Mouse (Mus musculus): ENCODE results near the gene Hist1h2ad. TPM values are rescaled to one million over a fixed set of nuclear protein-coding genes. Genes with fewer than 3 reads are reported as not detected.
A peak's percentile ranks its signal among the peaks of the same experiment; 100 is the strongest.
"Not testable (repeated sequence)": the region's sequence is repeated elsewhere in the genome, so short reads cannot be mapped to it uniquely, and the experiment has no call there.

Hist1h2ad gene
- polyA plus RNA-seq, 1 experiment from 2014 or later, result 2.9 TPM

- H3K27me3 ChIP-seq (ENCODE audit: control insufficient read depth, insufficient read depth, low read length), result no peaks in the 10 kb centered on the region
- peak overlapping the region; percentile 98 for H3K27ac ChIP-seq (ENCODE audit: low read depth, low read length)
- H3K4me1 ChIP-seq (ENCODE audit: control insufficient read depth, insufficient read depth, low read length), result peaks cover 12% of the 10 kb centered on the region
- peak overlapping the region; percentile 63 for H3K9ac ChIP-seq (ENCODE audit: low read depth, low read length)
- H3K4me3 ChIP-seq (ENCODE audit: low read length), result peak overlapping the region; percentile 33; the same call in 1 of the 2 replicates
- H3K9me3 ChIP-seq (ENCODE audit: control insufficient read depth, low read length), result no peaks in the 10 kb centered on the region
- H3K4me2 ChIP-seq (replicated peaks; ENCODE audit: low read depth, low read length), result peak overlapping the region; percentile 59
- H3K36me3 ChIP-seq (ENCODE audit: control insufficient read depth, insufficient read depth, low read length), result no peaks in the 10 kb centered on the region
- 3% methylated on average over 1 of the region's 1 CpGs for WGBS
- no peak for ATAC-seq (ENCODE audit: low FRiP score, low TSS enrichment)
Measured at GRCm38 (mm10) chr13:23586940-23587225, 12.7 kb downstream of the Hist1h2ad start.

GRCm38 (mm10) chr13:23591206-23591605 lies 17.0 kb downstream of the Hist1h2ad start:
- Histone ChIP-seq H3K4me1 (ENCODE audit: control insufficient read depth, insufficient read depth, low read length) (no peaks in the 10 kb centered on the region), H3K27ac (ENCODE audit: low read depth, low read length) (no peak overlapping the region), H3K36me3 (ENCODE audit: control insufficient read depth, insufficient read depth, low read length) (no peaks in the 10 kb centered on the region), H3K27me3 (ENCODE audit: control insufficient read depth, insufficient read depth, low read length) (no peaks in the 10 kb centered on the region), H3K9me3 (ENCODE audit: control insufficient read depth, low read length) (no peaks in the 10 kb centered on the region), H3K9ac (ENCODE audit: low read depth, low read length) (no peak overlapping the region), H3K4me2 (replicated peaks; ENCODE audit: low read depth, low read length) (no peak overlapping the region), H3K4me3 (ENCODE audit: low read length) (no peak overlapping the region)
- WGBS, result 98% methylated on average over 7 of the region's 7 CpGs
- ATAC-seq (ENCODE audit: low FRiP score, low TSS enrichment), result no peak

DNA sequence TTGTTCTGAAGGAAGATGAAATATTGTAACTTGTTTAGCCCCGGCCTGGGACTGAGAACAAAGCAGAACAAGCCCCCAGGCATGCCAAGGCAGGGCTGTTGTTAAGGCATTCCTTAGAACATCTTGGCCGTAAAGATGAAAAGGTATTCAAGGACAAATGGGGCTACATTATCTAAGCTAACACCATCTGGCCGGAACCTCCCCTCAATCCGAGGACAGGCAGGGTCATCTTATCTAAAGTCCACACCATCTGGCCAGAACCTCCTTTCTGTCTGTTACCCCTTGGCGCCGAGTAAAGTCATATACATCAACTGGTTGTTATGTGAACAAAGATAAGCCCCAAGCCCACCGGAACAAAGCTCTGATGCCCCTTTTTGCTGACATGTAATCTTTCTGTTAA lies 17.7 kb downstream of the Hist1h2ad start:
- not testable (repeated sequence) for H3K4me2 ChIP-seq (replicated peaks; ENCODE audit: low read depth, low read length); ATAC-seq (ENCODE audit: low FRiP score, low TSS enrichment); H3K36me3 ChIP-seq (ENCODE audit: control insufficient read depth, insufficient read depth, low read length); H3K9ac ChIP-seq (ENCODE audit: low read depth, low read length); H3K27me3 ChIP-seq (ENCODE audit: control insufficient read depth, insufficient read depth, low read length); H3K4me3 ChIP-seq (ENCODE audit: low read length); H3K9me3 ChIP-seq (ENCODE audit: control insufficient read depth, low read length); H3K4me1 ChIP-seq (ENCODE audit: control insufficient read depth, insufficient read depth, low read length); H3K27ac ChIP-seq (ENCODE audit: low read depth, low read length)
- 85% methylated on average over 7 of the region's 7 CpGs for WGBS

DNA sequence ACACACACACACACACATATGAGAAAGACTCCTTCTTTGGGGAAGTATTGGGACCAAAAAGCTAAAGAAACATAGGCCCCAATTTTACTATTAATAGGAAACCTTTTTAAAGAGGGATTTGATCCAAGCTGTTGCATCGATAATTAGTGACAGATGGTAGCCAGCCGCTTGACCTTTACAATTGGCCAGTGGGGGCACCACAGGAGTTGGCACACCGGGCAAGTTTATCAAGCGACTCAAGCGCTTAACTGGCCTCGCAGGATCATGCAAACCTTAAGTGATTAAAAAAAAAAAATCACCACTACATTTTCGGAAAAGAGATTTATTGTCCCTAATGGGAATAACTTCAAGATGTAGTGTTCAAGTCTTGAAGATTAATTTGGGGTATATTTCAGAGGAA lies 18.4 kb downstream of the Hist1h2ad start:
- Histone ChIP-seq H3K36me3 (ENCODE audit: control insufficient read depth, insufficient read depth, low read length) (no peaks in the 10 kb centered on the region), H3K27me3 (ENCODE audit: control insufficient read depth, insufficient read depth, low read length) (no peaks in the 10 kb centered on the region), H3K9me3 (ENCODE audit: control insufficient read depth, low read length) (no peaks in the 10 kb centered on the region), H3K4me2 (replicated peaks; ENCODE audit: low read depth, low read length) (no peak overlapping the region), H3K27ac (ENCODE audit: low read depth, low read length) (peak overlapping the region; percentile 80), H3K4me3 (ENCODE audit: low read length) (no peak overlapping the region), H3K9ac (ENCODE audit: low read depth, low read length) (no peak overlapping the region), H3K4me1 (ENCODE audit: control insufficient read depth, insufficient read depth, low read length) (no peaks in the 10 kb centered on the region)
- 72% methylated on average over 7 of the region's 7 CpGs for WGBS
- ATAC-seq (ENCODE audit: low FRiP score, low TSS enrichment), result no peak

GRCm38 (mm10) chr13:23593051-23593770 lies 19.0 kb downstream of the Hist1h2ad start:
- Histone ChIP-seq H3K9ac (ENCODE audit: low read depth, low read length) (0 out of 2 replicates have a peak overlapping the region, but pooled peaks have one; percentile 7), H3K4me2 (replicated peaks; ENCODE audit: low read depth, low read length) (no peak overlapping the region), H3K27ac (ENCODE audit: low read depth, low read length) (peak overlapping the region; percentile 80), H3K36me3 (ENCODE audit: control insufficient read depth, insufficient read depth, low read length) (no peaks in the 10 kb centered on the region), H3K27me3 (ENCODE audit: control insufficient read depth, insufficient read depth, low read length) (no peaks in the 10 kb centered on the region), H3K4me3 (ENCODE audit: low read length) (no peak overlapping the region), H3K4me1 (ENCODE audit: control insufficient read depth, insufficient read depth, low read length) (no peaks in the 10 kb centered on the region), H3K9me3 (ENCODE audit: control insufficient read depth, low read length) (no peaks in the 10 kb centered on the region)
- ATAC-seq (ENCODE audit: low FRiP score, low TSS enrichment), result peak; percentile 60; the same call in 1 of the 2 replicates
- WGBS, result 72% methylated on average over 5 of the region's 5 CpGs

GRCm38 (mm10) chr13:23595185-23595584 lies 21.0 kb downstream of the Hist1h2ad start:
- Histone ChIP-seq H3K4me1 (ENCODE audit: control insufficient read depth, insufficient read depth, low read length) (no peaks in the 10 kb centered on the region), H3K4me2 (replicated peaks; ENCODE audit: low read depth, low read length) (no peak overlapping the region), H3K36me3 (ENCODE audit: control insufficient read depth, insufficient read depth, low read length) (no peaks in the 10 kb centered on the region), H3K9me3 (ENCODE audit: control insufficient read depth, low read length) (no peaks in the 10 kb centered on the region), H3K9ac (ENCODE audit: low read depth, low read length) (no peak overlapping the region), H3K27ac (ENCODE audit: low read depth, low read length) (no peak overlapping the region), H3K4me3 (ENCODE audit: low read length) (no peak overlapping the region), H3K27me3 (ENCODE audit: control insufficient read depth, insufficient read depth, low read length) (no peaks in the 10 kb centered on the region)
- 81% methylated on average over 2 of the region's 2 CpGs for WGBS
- no peak for ATAC-seq (ENCODE audit: low FRiP score, low TSS enrichment)

- no peaks in the 10 kb centered on the region for H3K9me3 ChIP-seq (ENCODE audit: control insufficient read depth, low read length)
- no peak for ATAC-seq (ENCODE audit: low FRiP score, low TSS enrichment)
- H3K27me3 ChIP-seq (ENCODE audit: control insufficient read depth, insufficient read depth, low read length), result no peaks in the 10 kb centered on the region
- H3K4me3 ChIP-seq (ENCODE audit: low read length), result no peak overlapping the region
- no peak overlapping the region for H3K4me2 ChIP-seq (replicated peaks; ENCODE audit: low read depth, low read length)
- H3K36me3 ChIP-seq (ENCODE audit: control insufficient read depth, insufficient read depth, low read length), result no peaks in the 10 kb centered on the region
- H3K9ac ChIP-seq (ENCODE audit: low read depth, low read length), result no peak overlapping the region
- no peaks in the 10 kb centered on the region for H3K4me1 ChIP-seq (ENCODE audit: control insufficient read depth, insufficient read depth, low read length)
- 88% methylated on average over 7 of the region's 7 CpGs for WGBS
- no peak overlapping the region for H3K27ac ChIP-seq (ENCODE audit: low read depth, low read length)
Measured at GRCm38 (mm10) chr13:23595622-23596372, 21.6 kb downstream of the Hist1h2ad start.

- 8% methylated on average over 9 of the region's 9 CpGs for WGBS
- no peak overlapping the region for H3K27ac ChIP-seq (ENCODE audit: low read depth, low read length)
- no peak overlapping the region for H3K9ac ChIP-seq (ENCODE audit: low read depth, low read length)
- H3K27me3 ChIP-seq (ENCODE audit: control insufficient read depth, insufficient read depth, low read length), result no peaks in the 10 kb centered on the region
- H3K4me1 ChIP-seq (ENCODE audit: control insufficient read depth, insufficient read depth, low read length), result no peaks in the 10 kb centered on the region
- no peaks in the 10 kb centered on the region for H3K9me3 ChIP-seq (ENCODE audit: control insufficient read depth, low read length)
- peak; percentile 77; the same call in 1 of the 2 replicates for ATAC-seq (ENCODE audit: low FRiP score, low TSS enrichment)
- H3K36me3 ChIP-seq (ENCODE audit: control insufficient read depth, insufficient read depth, low read length), result no peaks in the 10 kb centered on the region
- H3K4me3 ChIP-seq (ENCODE audit: low read length), result no peak overlapping the region
- H3K4me2 ChIP-seq (replicated peaks; ENCODE audit: low read depth, low read length), result no peak overlapping the region
Measured at GRCm38 (mm10) chr13:23597957-23598356, 23.8 kb downstream of the Hist1h2ad start.

GRCm38 (mm10) chr13:23603182-23603699 lies 29.1 kb downstream of the Hist1h2ad start:
- WGBS, result 78% methylated on average over 7 of the region's 7 CpGs
- ATAC-seq (ENCODE audit: low FRiP score, low TSS enrichment), result no peak
- no peak overlapping the region for H3K9ac ChIP-seq (ENCODE audit: low read depth, low read length)
- H3K9me3 ChIP-seq (ENCODE audit: control insufficient read depth, low read length), result no peaks in the 10 kb centered on the region
- H3K27ac ChIP-seq (ENCODE audit: low read depth, low read length), result no peak overlapping the region
- H3K27me3 ChIP-seq (ENCODE audit: control insufficient read depth, insufficient read depth, low read length), result no peaks in the 10 kb centered on the region
- no peak overlapping the region for H3K4me2 ChIP-seq (replicated peaks; ENCODE audit: low read depth, low read length)
- no peaks in the 10 kb centered on the region for H3K36me3 ChIP-seq (ENCODE audit: control insufficient read depth, insufficient read depth, low read length)
- no peak overlapping the region for H3K4me3 ChIP-seq (ENCODE audit: low read length)
- H3K4me1 ChIP-seq (ENCODE audit: control insufficient read depth, insufficient read depth, low read length), result no peaks in the 10 kb centered on the region
